Mouse (Mus musculus): ENCODE data around the gene Ccdc38. TPM values are rescaled to one million over a fixed set of nuclear protein-coding genes. Genes with fewer than 3 reads are reported as not detected.

The Ccdc38 gene
- total and polyA plus RNA-seq, 3 experiments, result not detected

GRCm38 (mm10) chr10:93542356-93542755 lies 1.9 kb downstream of the Ccdc38 start:
- Histone ChIP-seq H3K4me3 (no peak overlapping the region), H3K79me2 (replicated peaks; ENCODE audit: control insufficient read depth, insufficient read depth, low read length) (no peaks in the 10 kb centered on the region), H3K9ac (ENCODE audit: low read depth, low read length) (no peak overlapping the region), H3K27me3 (ENCODE audit: control insufficient read depth, insufficient read depth, low read length) (no peaks in the 10 kb centered on the region), H3K27ac (no peak overlapping the region), H3K36me3 (ENCODE audit: control insufficient read depth, insufficient read depth, low read length) (no peaks in the 10 kb centered on the region), H3K4me1 (ENCODE audit: control insufficient read depth, insufficient read depth, low read length) (peaks cover 3% of the 10 kb centered on the region)
- DNase-seq, result no peak
- 60% methylated on average over 4 of the region's 4 CpGs for WGBS
- TF ChIP-seq EP300 (IDR thresholded peaks at IDR 0.05; ENCODE audit: insufficient read depth, low read depth, low read length), result no peak
- no peak for TF ChIP-seq CTCF (IDR thresholded peaks at IDR 0.05)
- no peak for TF ChIP-seq POLR2A (IDR thresholded peaks at IDR 0.05; ENCODE audit: insufficient read depth, low read depth, low read length)
- intact Hi-C loops (cut with DNase I), result loop anchor here (10.0 kb wide), 1 partner anchor 488 kb away; no protein-coding TSS in a partner anchor

GRCm38 (mm10) chr10:93543176-93543575 lies 2.7 kb downstream of the Ccdc38 start:
- intact Hi-C loops (cut with DNase I), result loop anchor here (10.0 kb wide), 1 partner anchor 488 kb away; no protein-coding TSS in a partner anchor
- Histone ChIP-seq H3K79me2 (replicated peaks; ENCODE audit: control insufficient read depth, insufficient read depth, low read length) (no peaks in the 10 kb centered on the region), H3K4me3 (no peak overlapping the region), H3K9ac (ENCODE audit: low read depth, low read length) (no peak overlapping the region), H3K36me3 (ENCODE audit: control insufficient read depth, insufficient read depth, low read length) (no peaks in the 10 kb centered on the region), H3K4me1 (ENCODE audit: control insufficient read depth, insufficient read depth, low read length) (peaks cover 3% of the 10 kb centered on the region), H3K27me3 (ENCODE audit: control insufficient read depth, insufficient read depth, low read length) (no peaks in the 10 kb centered on the region), H3K27ac (no peak overlapping the region)
- WGBS, result 81% methylated on average over 6 of the region's 6 CpGs
- no peak for DNase-seq
- TF ChIP-seq CTCF (IDR thresholded peaks at IDR 0.05) (no peak), POLR2A (IDR thresholded peaks at IDR 0.05; ENCODE audit: insufficient read depth, low read depth, low read length) (no peak), EP300 (IDR thresholded peaks at IDR 0.05; ENCODE audit: insufficient read depth, low read depth, low read length) (no peak)

- H3K27me3 ChIP-seq (ENCODE audit: control insufficient read depth, insufficient read depth, low read length), result no peaks in the 10 kb centered on the region
- intact Hi-C loops (cut with DNase I), result loop anchor here (10.0 kb wide), 1 partner anchor 489 kb away; no protein-coding TSS in a partner anchor
- peaks cover 3% of the 10 kb centered on the region for H3K4me1 ChIP-seq (ENCODE audit: control insufficient read depth, insufficient read depth, low read length)
- DNase-seq, result no peak
- no peak overlapping the region for H3K4me3 ChIP-seq
- H3K9ac ChIP-seq (ENCODE audit: low read depth, low read length), result no peak overlapping the region
- H3K27ac ChIP-seq, result no peak overlapping the region
- H3K36me3 ChIP-seq (ENCODE audit: control insufficient read depth, insufficient read depth, low read length), result no peaks in the 10 kb centered on the region
- no peak for TF ChIP-seq POLR2A (IDR thresholded peaks at IDR 0.05; ENCODE audit: insufficient read depth, low read depth, low read length)
- no peak for TF ChIP-seq CTCF (IDR thresholded peaks at IDR 0.05)
- TF ChIP-seq EP300 (IDR thresholded peaks at IDR 0.05; ENCODE audit: insufficient read depth, low read depth, low read length), result no peak
- no peaks in the 10 kb centered on the region for H3K79me2 ChIP-seq (replicated peaks; ENCODE audit: control insufficient read depth, insufficient read depth, low read length)
- 82% methylated on average over 5 of the region's 5 CpGs for WGBS
Measured at GRCm38 (mm10) chr10:93544172-93544571, 3.7 kb downstream of the Ccdc38 start.

GRCm38 (mm10) chr10:93547741-93548270 lies 7.4 kb downstream of the Ccdc38 start:
- WGBS, result 92% methylated on average over 4 of the region's 4 CpGs
- H3K9ac ChIP-seq (ENCODE audit: low read depth, low read length), result no peak overlapping the region
- no peak for DNase-seq
- no peak for TF ChIP-seq EP300 (IDR thresholded peaks at IDR 0.05; ENCODE audit: insufficient read depth, low read depth, low read length)
- no peak for TF ChIP-seq POLR2A (IDR thresholded peaks at IDR 0.05; ENCODE audit: insufficient read depth, low read depth, low read length)
- no peak for TF ChIP-seq CTCF (IDR thresholded peaks at IDR 0.05)
- H3K27ac ChIP-seq, result no peak overlapping the region
- intact Hi-C loops (cut with DNase I), result loop anchor here (5.0 to 10.0 kb wide), 3 partner anchors 61 to 493 kb away; partner anchors contain the start of gene Hal
- H3K79me2 ChIP-seq (replicated peaks; ENCODE audit: control insufficient read depth, insufficient read depth, low read length), result no peaks in the 10 kb centered on the region
- no peaks in the 10 kb centered on the region for H3K4me1 ChIP-seq (ENCODE audit: control insufficient read depth, insufficient read depth, low read length)
- H3K36me3 ChIP-seq (ENCODE audit: control insufficient read depth, insufficient read depth, low read length), result no peaks in the 10 kb centered on the region
- no peaks in the 10 kb centered on the region for H3K27me3 ChIP-seq (ENCODE audit: control insufficient read depth, insufficient read depth, low read length)
- H3K4me3 ChIP-seq, result no peak overlapping the region

- Histone ChIP-seq H3K27me3 (ENCODE audit: control insufficient read depth, insufficient read depth, low read length) (no peaks in the 10 kb centered on the region), H3K4me3 (no peak overlapping the region), H3K27ac (no peak overlapping the region), H3K36me3 (ENCODE audit: control insufficient read depth, insufficient read depth, low read length) (no peaks in the 10 kb centered on the region), H3K9ac (ENCODE audit: low read depth, low read length) (no peak overlapping the region), H3K4me1 (ENCODE audit: control insufficient read depth, insufficient read depth, low read length) (no peaks in the 10 kb centered on the region), H3K79me2 (replicated peaks; ENCODE audit: control insufficient read depth, insufficient read depth, low read length) (no peaks in the 10 kb centered on the region)
- intact Hi-C loops (cut with DNase I), result loop anchor here (5.0 to 10.0 kb wide), 3 partner anchors 62 to 494 kb away; partner anchors contain the start of gene Hal
- 9% methylated on average over 7 of the region's 7 CpGs for WGBS
- DNase-seq, result peak; percentile 70 to 80
- peak; percentile 99; the same call in 1 of the 2 replicates for TF ChIP-seq CTCF (IDR thresholded peaks at IDR 0.05)
- TF ChIP-seq POLR2A (IDR thresholded peaks at IDR 0.05; ENCODE audit: insufficient read depth, low read depth, low read length), result no peak
- TF ChIP-seq EP300 (IDR thresholded peaks at IDR 0.05; ENCODE audit: insufficient read depth, low read depth, low read length), result 0 out of 2 replicates have a peak, but pooled peaks have one; percentile 52
Measured at GRCm38 (mm10) chr10:93548991-93549390, 8.6 kb downstream of the Ccdc38 start.

GRCm38 (mm10) chr10:93549821-93550220 lies 9.4 kb downstream of the Ccdc38 start:
- DNase-seq, result no peak
- intact Hi-C loops (cut with DNase I), result loop anchor here (5.0 to 10.0 kb wide), 3 partner anchors 63 to 495 kb away; partner anchors contain the start of gene Hal
- WGBS, result 81% methylated on average over 10 of the region's 10 CpGs
- H3K36me3 ChIP-seq (ENCODE audit: control insufficient read depth, insufficient read depth, low read length), result no peaks in the 10 kb centered on the region
- no peaks in the 10 kb centered on the region for H3K79me2 ChIP-seq (replicated peaks; ENCODE audit: control insufficient read depth, insufficient read depth, low read length)
- H3K4me3 ChIP-seq, result no peak overlapping the region
- H3K9ac ChIP-seq (ENCODE audit: low read depth, low read length), result no peak overlapping the region
- TF ChIP-seq EP300 (IDR thresholded peaks at IDR 0.05; ENCODE audit: insufficient read depth, low read depth, low read length), result no peak
- no peak for TF ChIP-seq POLR2A (IDR thresholded peaks at IDR 0.05; ENCODE audit: insufficient read depth, low read depth, low read length)
- no peak for TF ChIP-seq CTCF (IDR thresholded peaks at IDR 0.05)
- no peaks in the 10 kb centered on the region for H3K4me1 ChIP-seq (ENCODE audit: control insufficient read depth, insufficient read depth, low read length)
- H3K27me3 ChIP-seq (ENCODE audit: control insufficient read depth, insufficient read depth, low read length), result no peaks in the 10 kb centered on the region
- no peak overlapping the region for H3K27ac ChIP-seq

Measured in heart, adult 2 months (tissue).